Mouse (Mus musculus) inflammation-experienced regulatory T-cells, adult 6 months (primary cell): ENCODE data around the gene Kirrel3. TPM values are rescaled to one million over a fixed set of nuclear protein-coding genes. Genes with fewer than 3 reads are reported as not detected.

ENCODE experiments used
- ATAC-seq: one replicate; pipeline ENCODE4 v1.8.0; 2017
- polyA plus RNA-seq, 3 experiments: library from polyadenylated mRNA; unstranded; fragments of 100-300 nt; shearing (Covaris generic); gene quantifications; one replicate each; pipeline ENCODE4 v1.2.1; 2017

Kirrel3 gene
- under 1 TPM; 0.15 to 0.65 (median 0.54) TPM for polyA plus RNA-seq

DNA sequence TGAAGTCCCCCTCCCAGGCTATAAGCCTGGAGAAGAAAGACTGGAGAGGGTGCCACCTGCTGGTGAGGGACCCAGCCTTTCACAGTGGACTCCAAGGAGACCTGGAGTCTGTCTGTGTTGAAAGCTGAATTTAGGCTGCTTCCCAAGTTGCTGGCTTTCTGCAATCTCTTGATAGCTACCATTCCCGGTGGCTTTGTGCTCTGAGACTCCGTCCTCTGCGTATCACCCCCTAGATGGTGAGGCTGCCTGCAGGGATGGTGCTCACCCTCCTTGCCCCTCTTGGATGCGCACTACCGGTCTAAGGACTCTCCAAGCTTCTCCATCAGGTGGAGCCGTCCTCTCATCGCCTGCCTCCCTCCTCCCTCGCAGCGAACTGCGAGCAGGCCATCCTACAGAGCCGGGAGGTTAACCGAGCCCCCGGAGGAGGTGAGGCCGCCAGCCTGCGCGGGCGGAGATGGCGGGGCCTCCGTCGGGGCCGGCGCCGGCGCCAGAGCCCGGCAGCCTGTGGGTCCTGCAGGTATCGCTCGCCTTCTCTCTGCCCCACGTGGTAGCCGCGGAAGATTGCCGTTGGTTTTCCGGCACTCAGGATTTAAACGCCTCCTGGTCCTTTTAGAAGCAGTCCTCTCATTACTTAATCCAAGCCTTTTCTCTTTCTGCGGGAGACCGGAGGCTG lies at the start of gene Kirrel3:
Kirrel3 (plus strand) TSS at position 136 of the 673 bp plus-strand sequence.
- ATAC-seq: no peak

GRCm38 (mm10) chr9:34440721-34441120 lies 45.0 kb upstream of the Kirrel3 start:
- no peak for ATAC-seq

DNA sequence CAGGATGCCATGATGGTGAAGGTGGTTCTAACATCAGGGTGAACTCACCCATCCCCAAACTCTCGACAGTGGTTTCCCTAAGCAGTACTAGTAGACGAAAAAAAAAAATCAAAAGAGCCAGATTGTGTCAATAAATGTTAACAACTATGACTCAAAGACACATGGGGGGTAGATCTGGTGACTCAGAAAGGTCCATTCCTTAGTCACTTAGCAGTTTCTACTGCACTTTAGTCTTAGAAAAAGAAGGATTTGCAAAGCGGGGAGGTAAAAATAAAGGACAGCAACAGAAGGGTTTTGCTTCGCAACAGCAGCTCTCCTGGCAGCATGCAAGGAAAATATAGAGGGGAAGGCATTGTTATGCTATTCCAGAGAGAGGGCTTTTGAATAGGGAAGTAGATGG lies 41.7 kb upstream of the Kirrel3 start:
- no peak for ATAC-seq

- ATAC-seq: no peak
Observed at GRCm38 (mm10) chr9:34446497-34447350, 39.0 kb upstream of the Kirrel3 start.

GRCm38 (mm10) chr9:34447736-34448135 lies 38.0 kb upstream of the Kirrel3 start:
- ATAC-seq: no peak

DNA sequence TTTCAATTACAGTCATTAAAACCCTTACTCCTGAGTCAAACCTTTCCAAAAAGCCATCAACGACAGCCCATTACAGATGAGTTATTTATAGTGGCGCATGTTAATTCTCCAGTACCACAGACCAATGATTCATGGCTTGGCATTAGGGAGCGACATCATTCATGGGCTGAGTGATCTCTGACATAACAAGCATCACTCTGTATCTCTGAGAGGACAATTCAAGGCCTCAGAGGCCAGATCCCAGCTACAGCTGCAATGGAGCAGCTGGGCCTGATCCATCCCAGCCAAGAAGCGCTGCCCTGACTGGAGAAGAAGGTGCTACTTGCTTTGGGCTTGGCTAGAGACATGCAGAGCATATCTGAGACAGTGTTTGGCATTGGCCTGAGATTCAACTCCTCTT lies 37.2 kb upstream of the Kirrel3 start:
- no peak for ATAC-seq

DNA sequence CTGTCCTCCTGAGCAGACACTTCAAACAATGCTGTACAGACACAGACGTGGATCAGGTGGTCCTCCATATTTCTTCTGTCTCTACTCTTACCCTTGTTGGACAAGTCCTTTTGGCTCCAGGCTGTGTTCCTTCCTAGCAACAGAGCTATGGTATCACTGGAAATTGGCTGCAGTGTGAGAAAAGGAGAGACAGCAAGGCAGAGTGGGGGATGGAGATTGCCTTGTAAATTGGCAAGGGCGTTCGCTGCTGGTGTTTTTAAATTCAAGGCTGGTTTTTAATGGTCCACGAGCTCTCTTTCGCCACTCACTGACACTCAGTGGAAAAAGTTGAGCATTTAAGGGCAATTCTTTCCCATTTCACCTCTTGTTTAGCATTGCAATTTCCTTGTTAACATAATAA lies 27.5 kb upstream of the Kirrel3 start:
- no peak for ATAC-seq

GRCm38 (mm10) chr9:34459968-34460367 lies 25.7 kb upstream of the Kirrel3 start:
- no peak for ATAC-seq

- no peak for ATAC-seq
Observed at GRCm38 (mm10) chr9:34463666-34464065, 22.0 kb upstream of the Kirrel3 start.

- no peak for ATAC-seq
Observed at GRCm38 (mm10) chr9:34466058-34466457, 19.6 kb upstream of the Kirrel3 start.

- no peak for ATAC-seq
Observed at GRCm38 (mm10) chr9:34469180-34469579, 16.5 kb upstream of the Kirrel3 start.

DNA sequence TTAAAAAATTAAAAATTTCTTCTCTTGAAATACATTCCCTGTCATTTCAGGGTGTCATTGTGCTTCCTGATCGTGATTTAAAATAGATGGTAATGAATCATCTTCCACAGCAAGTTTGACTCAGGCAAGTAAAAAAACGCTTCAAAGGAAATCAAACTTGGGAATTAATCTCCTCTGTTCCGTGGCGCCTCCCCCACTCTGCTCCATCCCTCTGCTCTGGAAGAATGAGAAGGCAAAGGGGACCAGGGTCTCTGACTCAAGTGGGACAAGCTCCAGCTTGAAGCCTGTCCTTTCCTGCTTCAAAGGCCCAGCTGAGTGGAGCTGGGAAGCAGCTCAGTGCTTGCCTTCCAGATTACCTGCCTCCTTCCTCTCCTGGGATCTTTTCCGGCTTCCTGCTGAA lies 9.5 kb upstream of the Kirrel3 start:
- ATAC-seq: no peak

DNA sequence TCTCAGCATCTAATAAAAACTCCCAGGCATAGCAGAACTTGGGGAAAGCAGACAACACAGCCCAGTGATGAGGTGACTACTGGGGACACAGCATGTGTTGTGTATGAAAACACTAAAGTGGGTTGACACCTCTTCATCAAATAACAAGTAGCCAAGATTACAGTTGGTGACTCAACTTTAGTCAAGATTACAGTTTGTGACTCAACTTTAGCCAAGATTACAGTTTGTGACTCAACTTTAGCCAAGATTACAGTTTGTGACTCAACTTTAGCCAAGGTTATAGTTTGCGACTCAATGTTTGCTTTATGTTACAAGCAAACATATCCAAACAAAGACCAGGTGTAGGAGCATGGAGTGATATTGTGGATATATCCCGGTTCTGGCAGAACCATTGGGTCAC lies 7.2 kb upstream of the Kirrel3 start:
- no peak for ATAC-seq

GRCm38 (mm10) chr9:34483236-34483635 lies 2.5 kb upstream of the Kirrel3 start:
- ATAC-seq: no peak

GRCm38 (mm10) chr9:34484665-34485064 lies 1.0 kb upstream of the Kirrel3 start:
- ATAC-seq: no peak

DNA sequence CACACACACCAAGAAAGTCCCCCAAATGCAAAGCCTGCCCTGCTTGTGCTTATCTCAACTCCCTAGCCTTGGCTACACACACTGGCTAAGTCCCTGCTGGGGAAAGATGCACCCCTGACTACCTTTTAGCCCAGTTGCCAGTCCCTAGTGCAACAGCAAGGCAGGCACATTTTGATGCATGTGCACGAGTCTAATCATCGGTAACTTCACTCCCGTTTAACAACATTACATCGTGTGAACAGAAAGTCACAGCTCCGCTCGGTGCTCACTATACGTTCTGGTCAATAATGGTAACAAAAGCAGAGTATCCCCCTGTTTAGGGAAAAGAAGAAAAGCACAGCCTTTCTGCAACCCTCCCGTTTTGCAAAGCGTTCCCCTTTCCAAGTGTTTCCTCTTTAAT lies 2.6 kb downstream of the Kirrel3 start:
- ATAC-seq: no peak

DNA sequence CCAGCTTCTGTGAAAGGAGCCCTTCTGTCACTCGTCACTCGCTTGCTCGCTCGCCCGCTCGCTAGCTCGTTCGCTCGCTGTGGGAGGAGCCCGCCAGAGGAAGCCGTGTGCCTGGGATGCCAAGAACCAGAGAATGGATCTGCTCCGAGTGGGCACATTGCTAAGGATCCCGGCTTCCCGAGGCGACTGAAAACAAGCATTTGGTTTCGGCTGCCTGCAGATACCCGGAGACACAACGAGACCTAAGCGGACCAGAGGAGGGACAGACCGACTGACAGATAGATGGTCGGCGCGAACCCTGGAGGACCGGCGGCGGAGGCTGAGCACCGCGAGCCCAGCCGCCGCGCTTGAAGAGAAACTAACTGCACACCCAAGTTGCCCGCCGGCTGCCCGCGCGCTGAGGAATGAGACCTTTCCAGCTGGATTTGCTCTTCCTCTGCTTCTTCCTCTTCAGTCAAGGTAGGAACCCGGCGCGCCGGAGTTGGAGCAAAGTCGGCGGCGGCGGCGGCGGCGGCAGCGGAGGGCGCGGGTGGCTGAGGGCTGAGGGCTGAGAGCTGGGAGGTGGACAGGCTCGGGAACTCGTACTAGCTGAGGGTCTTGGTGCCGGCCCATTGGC lies 3.1 kb downstream of the Kirrel3 start:
- no peak for ATAC-seq

- no peak for ATAC-seq
Observed at GRCm38 (mm10) chr9:34489316-34489710, 3.6 kb downstream of the Kirrel3 start.

DNA sequence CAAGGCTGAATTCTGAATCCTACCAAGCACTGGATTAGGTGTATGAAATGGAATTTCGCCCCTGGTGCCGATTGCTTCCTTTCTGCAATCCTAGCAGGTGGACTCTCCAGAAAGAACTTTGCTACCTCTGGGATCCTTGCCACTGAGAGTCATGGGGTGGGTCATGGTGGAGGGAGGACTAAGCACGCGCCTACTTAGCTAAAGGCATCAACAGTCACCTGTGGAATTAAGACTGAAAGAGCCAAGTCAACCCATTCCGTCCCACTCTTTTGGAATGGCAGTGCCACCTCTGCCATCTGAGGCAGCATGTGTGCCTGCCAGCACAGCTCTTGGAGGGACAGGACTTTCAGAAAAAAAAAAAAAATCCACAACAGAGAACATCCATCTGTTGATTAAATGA lies 4.1 kb downstream of the Kirrel3 start:
- no peak for ATAC-seq

GRCm38 (mm10) chr9:34492121-34492520 lies 6.4 kb downstream of the Kirrel3 start:
- no peak for ATAC-seq

GRCm38 (mm10) chr9:34493571-34493970 lies 7.9 kb downstream of the Kirrel3 start:
- no peak for ATAC-seq

DNA sequence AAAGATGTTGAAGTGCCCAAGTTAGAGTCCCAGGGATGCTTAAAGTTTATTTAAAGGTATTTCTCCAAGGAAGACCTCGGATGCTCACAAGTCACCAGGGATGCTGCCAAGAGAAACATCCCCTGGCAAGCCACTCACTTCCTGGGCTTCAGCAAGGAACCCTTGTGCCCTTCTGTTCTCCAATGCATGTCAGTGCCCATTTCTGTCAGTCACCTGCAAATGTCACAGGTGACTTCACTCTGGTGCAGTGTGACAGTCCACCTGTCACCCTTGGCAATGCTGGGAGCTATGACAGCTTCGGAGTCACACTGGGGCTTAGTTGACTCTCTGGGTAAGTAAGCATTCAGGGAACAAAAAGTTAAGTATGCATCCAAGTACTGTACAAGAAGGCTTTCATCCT lies 12.4 kb downstream of the Kirrel3 start:
- no peak for ATAC-seq

DNA sequence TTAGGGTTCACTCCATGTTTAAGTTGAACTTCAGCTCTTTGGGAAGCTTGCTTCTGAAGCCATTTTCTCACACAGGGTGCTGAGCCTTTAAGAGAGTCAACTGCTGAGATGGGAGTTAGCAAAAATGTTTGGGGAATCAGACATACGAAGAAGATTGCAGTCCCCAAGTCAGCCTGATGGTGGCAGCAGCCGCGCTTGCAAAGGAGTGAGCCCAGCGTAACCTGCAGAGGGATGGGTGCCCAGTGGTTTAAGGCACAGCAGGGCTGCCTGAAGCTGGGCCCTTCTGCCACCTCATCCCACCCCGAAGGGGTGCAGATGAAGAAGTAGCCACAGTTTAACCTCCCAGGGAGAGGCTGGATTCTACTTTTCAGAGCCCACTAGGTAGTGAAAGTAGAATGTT lies 13.0 kb downstream of the Kirrel3 start:
- no peak for ATAC-seq

GRCm38 (mm10) chr9:34507164-34507563 lies 21.5 kb downstream of the Kirrel3 start:
- ATAC-seq: no peak
